Mouse (Mus musculus) B cell, adult 2 months (primary cell): ENCODE measurements around the gene Il17re.

Experiments
- DNase-seq, 2 experiments: peaks; one replicate each; pipeline ENCODE4 v3.0.0; 2022

The Il17re gene

DNA sequence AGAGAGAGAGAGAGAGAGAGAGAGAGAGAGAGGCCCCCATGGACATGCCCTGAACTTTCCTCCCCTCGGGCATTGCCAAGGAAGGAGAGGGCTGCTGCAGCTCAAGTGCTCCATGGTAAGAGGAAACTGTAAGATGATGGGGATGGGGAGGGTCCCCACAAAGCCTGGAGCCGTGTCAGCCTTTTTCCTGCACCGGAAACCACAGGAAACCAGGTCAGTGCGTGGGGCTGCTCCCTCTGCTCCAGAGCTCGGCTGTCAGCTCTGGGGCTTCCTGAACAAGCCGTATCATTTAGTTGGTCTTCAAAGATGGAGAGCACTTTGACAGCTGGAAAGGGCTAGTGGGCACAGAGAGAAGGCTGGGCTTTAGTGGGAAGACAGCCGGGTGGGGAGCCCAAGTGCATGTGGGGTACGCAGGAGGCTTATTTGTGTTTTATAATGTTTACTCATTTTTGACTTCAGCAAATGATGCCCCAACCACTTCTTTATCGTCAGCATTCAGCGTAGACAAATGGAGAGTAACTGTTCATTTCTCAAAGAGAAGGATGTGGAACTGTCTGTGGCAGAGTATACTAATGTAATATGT, at the start of gene Il17re:
Gene Il17re, plus strand, starts transcription at position 533 of the 583 bp plus-strand sequence.
- DNase-seq = no peak

- no peak for DNase-seq
These were observed 48.3 kb upstream of the Il17re start for GRCm38 (mm10) chr6:113410001-113410400.

DNA sequence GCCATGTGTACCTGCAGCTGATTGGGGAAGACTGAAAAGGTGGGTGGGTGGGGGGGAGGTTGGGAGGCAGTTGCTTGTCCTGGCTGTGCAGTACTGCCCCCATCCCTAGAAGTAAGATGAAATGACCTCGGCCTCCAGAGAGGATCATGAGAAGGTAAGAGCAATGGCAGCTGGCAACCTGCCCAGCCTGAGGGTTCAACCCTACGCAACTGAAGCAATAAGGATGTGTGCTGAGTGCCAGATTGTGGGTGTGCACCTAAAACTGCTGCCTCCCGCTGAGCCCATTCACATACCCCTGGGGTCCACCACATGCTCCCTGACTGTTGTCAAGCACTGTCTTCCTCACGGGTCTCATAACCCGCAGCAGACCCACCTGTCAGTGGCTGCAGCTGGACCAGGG, 41.9 kb upstream of the Il17re start:
- no peak for DNase-seq

DNA sequence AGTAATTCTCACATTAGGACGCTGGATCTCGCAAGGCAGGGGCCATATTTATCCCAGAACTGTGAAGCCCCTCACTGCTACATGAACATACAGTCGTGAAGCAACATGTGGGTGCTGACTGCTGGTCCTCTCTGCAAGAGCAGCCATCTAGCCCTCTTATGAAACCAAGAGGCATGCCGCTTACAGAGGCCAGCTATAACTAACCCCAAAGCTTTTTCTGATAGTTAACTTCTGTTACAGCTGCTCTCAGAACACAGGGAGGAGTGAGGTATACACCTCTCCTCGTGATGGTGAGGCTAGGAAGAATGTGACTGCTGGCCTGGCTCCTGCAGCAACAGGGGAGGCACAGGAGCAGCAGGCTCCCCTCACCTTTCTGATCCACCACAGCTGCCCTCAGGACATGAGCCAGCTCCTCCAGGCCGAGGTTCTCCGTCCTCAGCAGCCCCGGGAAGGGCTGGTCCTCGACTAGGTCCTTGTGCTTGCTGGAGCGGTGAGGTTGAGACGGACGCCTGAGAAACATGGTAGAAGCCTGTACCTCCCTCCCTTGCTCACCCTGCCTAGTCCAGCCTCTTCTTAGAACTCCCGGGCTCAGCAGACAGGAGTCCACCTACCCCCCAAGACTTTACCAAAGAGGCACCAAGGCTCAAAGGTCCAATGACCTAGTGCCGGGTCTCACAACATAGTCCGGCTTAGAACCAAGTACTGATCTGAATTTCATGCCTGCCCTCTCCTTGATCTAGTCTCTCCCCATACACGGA, 39.7 kb upstream of the Il17re start:
- peak in 1 of 2 experiments; percentile 12 for DNase-seq

DNA sequence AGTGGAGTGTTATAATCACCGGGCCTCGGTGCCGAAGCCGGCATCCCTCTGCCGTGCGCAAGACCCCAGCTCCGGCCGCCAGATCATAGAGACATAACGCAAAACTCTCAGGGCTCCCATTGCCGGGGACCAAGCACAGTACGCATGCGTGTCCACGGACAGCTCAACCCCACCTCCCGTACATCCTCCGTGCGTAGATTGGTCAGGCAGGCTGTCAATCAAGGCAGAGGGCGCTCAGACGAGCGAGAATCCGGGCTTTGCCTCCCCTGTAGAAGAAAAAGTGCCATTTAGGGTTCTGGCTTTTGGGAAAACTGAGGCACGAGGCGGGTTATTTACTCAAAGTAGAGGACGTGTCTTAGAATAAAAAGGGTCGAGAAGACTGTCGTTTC, 39.1 kb upstream of the Il17re start, which contains the start of gene Rpusd3:
Gene Rpusd3, minus strand, starts transcription at position 142 of the 389 bp plus-strand sequence.
- peak; percentile 96 to 97 for DNase-seq

DNA sequence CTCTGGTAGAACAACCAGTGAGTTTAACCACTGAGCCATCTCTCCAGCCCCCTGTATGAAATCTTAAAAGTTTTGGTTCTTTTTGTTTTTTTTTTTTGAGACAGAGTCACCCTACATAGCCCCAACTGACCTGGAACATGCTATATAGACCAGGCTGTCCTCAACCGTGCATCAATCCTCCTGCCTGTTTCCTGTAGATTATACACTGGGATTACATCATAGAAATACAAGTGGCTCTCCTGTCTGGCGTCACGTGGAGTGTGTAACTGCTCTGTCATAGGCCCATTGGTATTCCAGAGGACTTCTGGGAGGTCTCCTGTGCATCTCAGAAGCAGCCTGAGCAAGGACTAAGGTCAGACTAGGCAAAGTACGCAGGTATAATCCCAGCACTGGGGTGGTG, 35.3 kb upstream of the Il17re start:
- DNase-seq = no peak

DNA sequence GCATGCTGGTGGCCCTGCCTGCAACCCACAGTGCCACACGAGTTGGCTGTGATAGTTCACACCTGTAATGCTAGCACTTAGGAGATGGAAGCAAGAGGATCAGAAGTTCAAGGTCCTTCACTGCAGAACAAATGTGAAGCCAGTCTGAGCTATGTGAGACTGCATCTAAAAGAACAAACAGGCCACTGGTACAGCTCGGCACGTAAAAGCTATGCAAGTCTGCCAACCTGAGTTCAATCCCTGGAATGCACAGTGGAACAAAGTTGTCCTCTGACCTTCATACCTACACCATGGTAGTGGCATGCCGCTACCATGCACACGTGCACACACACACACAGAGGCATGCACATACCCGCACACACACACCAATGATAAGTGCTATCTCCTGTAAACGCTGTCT, 34.1 kb upstream of the Il17re start:
- no peak for DNase-seq

- no peak for DNase-seq
These were observed 31.6 kb upstream of the Il17re start for GRCm38 (mm10) chr6:113426696-113427095.

- peak; percentile 74 to 77 for DNase-seq
These were observed 30.9 kb upstream of the Il17re start for GRCm38 (mm10) chr6:113427397-113427796.

GRCm38 (mm10) chr6:113428006-113428405, 30.3 kb upstream of the Il17re start:
- DNase-seq = no peak

DNA sequence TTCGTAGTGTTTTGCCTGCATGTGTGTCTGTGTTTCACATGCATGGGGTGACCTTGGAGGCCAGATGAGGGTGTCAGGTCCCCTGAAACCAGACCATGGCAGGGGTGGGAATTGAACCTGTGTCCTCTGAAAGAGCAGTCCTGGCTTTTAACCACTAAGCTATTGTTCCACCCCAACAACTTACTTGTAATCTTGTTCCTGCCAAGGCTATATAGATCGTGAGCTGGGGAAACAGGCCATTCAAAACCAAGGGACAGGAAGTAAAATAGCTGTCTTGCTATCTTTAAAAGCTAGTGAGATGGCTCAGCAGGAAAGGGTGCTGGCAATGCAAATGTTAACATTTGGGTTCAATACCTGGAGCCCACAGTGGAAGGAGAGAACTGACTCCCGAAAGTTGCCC, 28.3 kb upstream of the Il17re start:
- DNase-seq = no peak

GRCm38 (mm10) chr6:113430846-113431245, 27.4 kb upstream of the Il17re start:
- DNase-seq = no peak

DNA sequence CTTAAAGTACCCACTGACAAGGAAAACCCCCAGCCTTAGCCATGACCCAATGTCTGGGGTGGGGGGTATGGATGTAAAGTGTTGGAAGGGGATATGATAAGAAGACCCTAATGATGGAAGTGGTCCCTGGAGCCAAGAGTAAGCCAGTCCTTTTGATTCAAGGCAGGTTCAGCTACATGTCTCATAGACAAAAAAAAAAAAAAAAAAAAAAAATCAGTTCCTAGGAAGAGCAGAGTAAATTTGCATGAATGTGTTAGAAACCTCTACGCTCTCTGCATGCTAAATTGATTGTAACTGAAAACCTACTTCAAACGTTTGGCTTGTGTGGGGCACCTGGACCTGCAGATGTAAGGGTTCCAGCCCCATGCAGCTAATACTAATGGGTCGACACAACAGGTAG, 26.5 kb upstream of the Il17re start:
- DNase-seq = no peak

- no peak for DNase-seq
These were observed 24.6 kb upstream of the Il17re start for GRCm38 (mm10) chr6:113433661-113434060.

DNA sequence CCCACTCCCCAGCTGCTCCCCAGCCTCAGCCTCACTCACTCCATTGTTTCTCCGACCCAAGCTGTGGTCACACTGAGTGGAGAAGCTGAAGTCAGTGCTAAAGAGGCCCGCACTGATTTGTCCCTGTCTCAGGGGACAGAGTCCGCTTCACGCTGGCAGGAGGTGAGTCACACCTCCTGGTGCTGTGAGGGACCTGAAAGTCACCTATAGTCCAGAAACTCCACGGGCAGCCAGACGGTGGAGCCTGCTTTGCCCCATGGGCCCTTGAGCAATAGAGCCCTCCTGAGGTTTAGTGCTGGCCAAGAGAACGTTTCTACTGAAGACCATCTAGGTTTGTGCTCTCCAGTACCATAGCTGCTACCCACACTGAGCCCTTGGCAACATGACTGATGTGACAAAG, 23.6 kb upstream of the Il17re start:
- no peak for DNase-seq

- no peak for DNase-seq
These were observed 22.5 kb upstream of the Il17re start, which contains the start of gene Cidec for GRCm38 (mm10) chr6:113435664-113436205. Gene Cidec (minus strand): TSS chr6:113435760.

- no peak for DNase-seq
These were observed 21.1 kb upstream of the Il17re start for GRCm38 (mm10) chr6:113437135-113437534.

GRCm38 (mm10) chr6:113438721-113439430, 19.4 kb upstream of the Il17re start:
- no peak for DNase-seq

- no peak for DNase-seq
These were observed 17.6 kb upstream of the Il17re start for GRCm38 (mm10) chr6:113440686-113441085.

DNA sequence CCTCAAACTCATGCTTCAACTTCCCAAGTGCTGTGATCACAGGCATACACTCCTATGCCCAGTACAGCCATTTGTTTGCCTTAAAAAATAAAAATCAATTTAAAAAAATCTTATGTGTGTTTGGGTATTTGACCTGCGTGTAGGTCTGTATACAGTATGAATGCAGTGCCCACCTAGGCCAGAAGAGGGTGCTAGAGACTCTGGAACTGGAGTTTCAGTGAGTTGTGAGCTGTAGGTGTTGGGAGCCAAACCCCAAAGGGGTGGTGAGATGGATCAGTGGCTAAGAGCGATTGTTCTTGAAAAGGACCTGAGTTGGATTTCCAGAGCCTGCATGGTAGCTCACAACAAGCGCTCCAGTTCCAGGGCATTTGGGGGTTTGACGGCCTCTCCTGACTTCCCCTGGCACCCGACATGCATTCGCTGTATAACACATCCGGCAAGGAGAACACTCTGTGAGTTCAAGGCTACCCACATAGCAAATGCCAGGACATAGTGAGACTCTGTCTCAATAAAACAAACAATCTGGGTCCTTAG, 17.1 kb upstream of the Il17re start:
- peak; percentile 82 to 85 for DNase-seq

DNA sequence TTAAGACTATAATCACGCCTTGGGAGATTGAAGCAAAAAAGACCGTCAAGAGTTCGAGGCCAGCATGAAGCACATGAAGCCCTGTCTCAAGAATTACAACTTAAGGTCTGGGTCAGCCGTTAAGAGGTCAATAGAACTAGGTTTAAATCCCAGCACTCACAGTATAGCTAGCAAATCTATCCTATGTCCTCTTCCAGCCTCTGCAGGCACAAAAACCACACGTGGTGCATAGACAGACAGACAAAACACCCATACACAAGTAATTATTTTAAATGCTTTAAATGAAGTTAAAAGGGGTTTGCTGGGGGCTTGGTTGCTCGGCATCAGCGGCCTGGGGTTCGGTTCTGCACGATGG, 16.2 kb upstream of the Il17re start:
- DNase-seq = no peak

DNA sequence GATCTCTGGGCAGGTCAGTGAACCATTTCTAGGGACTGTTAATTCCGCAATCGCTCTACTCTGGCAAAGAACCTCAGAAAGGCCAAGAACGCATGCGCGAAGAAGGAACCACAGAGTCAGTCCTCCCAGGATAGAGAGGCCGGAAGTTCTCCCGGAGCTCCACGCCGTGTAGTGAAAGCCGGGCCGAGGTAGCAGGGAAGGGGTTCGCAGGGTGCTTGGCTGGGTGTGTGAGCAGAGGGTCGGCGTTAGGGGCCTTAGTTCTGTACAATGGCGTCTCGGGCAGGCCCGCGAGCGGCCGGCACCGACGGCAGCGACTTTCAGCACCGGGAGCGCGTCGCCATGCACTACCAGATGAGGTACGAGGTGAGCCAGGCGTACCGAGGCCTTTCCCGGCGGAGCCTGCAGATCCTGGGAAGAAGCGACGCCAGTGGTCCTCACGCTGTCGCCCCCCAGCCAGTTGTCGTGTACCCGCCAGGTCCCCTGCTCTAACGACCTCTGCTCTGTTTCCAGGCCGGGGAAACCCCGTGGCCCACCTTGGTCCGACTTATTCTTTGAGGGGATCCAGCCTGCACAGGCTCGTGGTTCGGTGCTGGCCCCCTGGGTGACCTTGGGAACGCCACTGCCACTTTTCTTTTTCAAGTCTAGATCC, 15.7 kb upstream of the Il17re start, which contains the start of gene Jagn1:
Gene Jagn1, plus strand, starts transcription at position 128 of the 649 bp plus-strand sequence.
- peak; percentile 93 to 94 for DNase-seq

- peak; percentile 33 to 46 for DNase-seq
These were observed 15.2 kb upstream of the Il17re start for GRCm38 (mm10) chr6:113443091-113443490.
